12 mouse cellular contexts compared by ENCODE assay signal in the genomic region with DNA sequence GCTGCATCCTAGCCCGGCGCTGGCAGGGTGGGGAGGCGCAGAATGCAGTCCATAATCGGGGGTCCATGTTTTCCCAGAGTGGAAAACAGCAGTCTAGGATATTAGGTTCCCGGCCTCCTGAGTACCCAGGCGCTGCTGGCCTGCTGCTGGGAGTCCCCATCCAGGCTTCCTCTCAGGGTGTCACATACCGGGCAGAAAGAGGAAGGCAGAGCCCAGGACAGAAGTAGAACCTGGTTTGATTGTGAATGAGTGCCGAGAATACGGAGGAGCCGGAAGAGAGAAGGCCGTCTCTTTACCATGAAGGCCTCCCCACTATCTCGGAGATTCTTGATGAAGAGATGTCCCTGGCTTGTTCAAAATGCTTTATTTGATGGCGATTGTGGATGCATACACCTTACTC.
"Had no signal": no experiment of that assay in that cellular context is flagged by ENCODE, and none has a peak within 500 bp of the region (broad histone marks: within the 10 kb centered on the region; RNA-seq: fewer than 3 reads in every experiment).

No protein-coding gene starts in this region.

- H3K9ac ChIP-seq: limb, embryonic 15.5 days; liver, embryonic 12.5 days; lung, embryonic 14.5 days; midbrain, embryonic 13.5 days; neural tube, embryonic 15.5 days had no signal

- ATAC-seq: liver, embryonic 12.5 days; midbrain, embryonic 13.5 days had no signal

- H3K9me3 ChIP-seq: limb, embryonic 15.5 days; liver, embryonic 12.5 days; midbrain, embryonic 13.5 days; neural tube, embryonic 15.5 days had no signal

- H3K4me3 ChIP-seq: limb, embryonic 15.5 days; liver, embryonic 12.5 days; midbrain, embryonic 13.5 days; myocyte; neural tube, embryonic 15.5 days had no signal

- H3K4me2 ChIP-seq: limb, embryonic 15.5 days; liver, embryonic 12.5 days; lung, embryonic 14.5 days; midbrain, embryonic 13.5 days; neural tube, embryonic 15.5 days had no signal

- H3K27me3 ChIP-seq: limb, embryonic 15.5 days; liver, embryonic 12.5 days; midbrain, embryonic 13.5 days; neural tube, embryonic 15.5 days had no signal

- H3K36me3 ChIP-seq: limb, embryonic 15.5 days; liver, embryonic 12.5 days; midbrain, embryonic 13.5 days; neural tube, embryonic 15.5 days had no signal

- H3K27ac ChIP-seq: limb, embryonic 15.5 days; liver, embryonic 12.5 days; macrophage; midbrain, embryonic 13.5 days; neural tube, embryonic 15.5 days had no signal

- H3K4me1 ChIP-seq: limb, embryonic 15.5 days; liver, embryonic 12.5 days; midbrain, embryonic 13.5 days; neural tube, embryonic 15.5 days had no signal

- DNase-seq: kidney, adult 8-10 months; kidney, postnatal 25 days; layer of hippocampus, postnatal 36 days; lung, embryonic 14.5 days; lung, postnatal 10 days; thymus, postnatal 36 days had no signal
